Mouse (Mus musculus): ENCODE results near the gene Fam217b. TPM values are rescaled to one million over a fixed set of nuclear protein-coding genes. Genes with fewer than 3 reads are reported as not detected.

Fam217b gene
- total and polyA plus RNA-seq, 2 experiments from 2014 or later = 5.0 to 8.0 TPM

DNA sequence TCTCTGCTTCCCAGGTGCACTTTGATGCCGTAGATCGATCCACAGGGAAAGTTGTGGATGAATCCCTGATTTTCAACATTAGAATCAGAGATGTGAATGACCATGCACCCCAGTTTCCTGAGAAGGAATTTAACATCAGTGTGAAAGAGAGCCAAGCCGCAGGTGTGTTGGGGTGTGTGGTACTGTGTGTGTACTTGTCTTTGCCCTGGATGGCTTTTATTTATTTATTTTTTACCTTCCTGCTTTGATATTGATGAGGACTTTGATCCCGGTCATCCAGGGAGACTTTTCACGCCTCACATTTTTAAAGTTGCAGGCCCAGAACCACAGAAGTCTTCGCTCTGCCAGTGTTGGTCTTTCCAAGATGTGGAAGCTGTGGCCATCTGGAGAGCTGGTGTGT is 43.1 kb downstream of the Fam217b start:
- TF ChIP-seq EP300 (IDR thresholded peaks at IDR 0.05; ENCODE audit: low read depth) (no peak), CTCF (IDR thresholded peaks at IDR 0.05; ENCODE audit: low read depth) (no peak)
- Histone ChIP-seq H3K27me3 (ENCODE audit: control insufficient read depth, insufficient read depth, low read length) (no peaks in the 10 kb centered on the region), H3K9ac (replicated peaks; ENCODE audit: low read depth, low read length) (no peak overlapping the region), H3K36me3 (replicated peaks; ENCODE audit: control insufficient read depth, insufficient read depth, low read length) (no peaks in the 10 kb centered on the region), H3K4me1 (ENCODE audit: control insufficient read depth, insufficient read depth) (no peaks in the 10 kb centered on the region), H3K4me2 (ENCODE audit: low read depth, low read length) (no peak overlapping the region), H3K9me3 (replicated peaks; ENCODE audit: control insufficient read depth, low read length) (no peaks in the 10 kb centered on the region), H3K27ac (ENCODE audit: low read depth) (no peak overlapping the region), H3K4me3 (ENCODE audit: low read depth, low read length) (no peak overlapping the region)
- ATAC-seq (ENCODE audit: insufficient read depth, low read depth) = no peak
- 90% methylated on average over 6 of the region's 6 CpGs for WGBS
- no peak for DNase-seq (ENCODE audit: low spot score)

DNA sequence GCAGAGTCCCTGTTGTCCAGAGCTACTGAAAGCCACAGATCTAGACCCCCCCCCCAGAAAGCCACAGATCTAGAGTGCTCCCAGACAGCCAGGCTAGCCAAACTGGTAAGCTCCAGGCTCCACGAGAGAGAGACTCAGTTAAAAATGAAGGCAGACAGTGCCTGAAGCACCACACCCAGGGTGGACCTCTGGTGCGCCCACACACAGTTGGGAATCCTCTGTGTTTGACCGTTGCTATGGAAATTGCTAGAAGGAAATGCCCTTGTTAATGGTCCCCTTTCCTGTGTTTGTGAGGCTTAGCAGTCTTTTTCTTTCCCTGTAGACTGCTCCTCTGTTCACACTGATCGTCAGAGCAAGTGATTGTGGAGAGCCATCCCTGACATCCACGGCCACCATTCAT is 46.0 kb downstream of the Fam217b start:
- DNase-seq (ENCODE audit: low spot score) (no peak), ATAC-seq (ENCODE audit: insufficient read depth, low read depth) (no peak)
- H3K4me1 ChIP-seq (ENCODE audit: control insufficient read depth, insufficient read depth) = no peaks in the 10 kb centered on the region
- H3K27me3 ChIP-seq (ENCODE audit: control insufficient read depth, insufficient read depth, low read length) = no peaks in the 10 kb centered on the region
- 56% methylated on average over 5 of the region's 5 CpGs for WGBS
- H3K4me2 ChIP-seq (ENCODE audit: low read depth, low read length) = no peak overlapping the region
- no peak overlapping the region for H3K9ac ChIP-seq (replicated peaks; ENCODE audit: low read depth, low read length)
- no peaks in the 10 kb centered on the region for H3K9me3 ChIP-seq (replicated peaks; ENCODE audit: control insufficient read depth, low read length)
- H3K4me3 ChIP-seq (ENCODE audit: low read depth, low read length) = no peak overlapping the region
- H3K27ac ChIP-seq (ENCODE audit: low read depth) = no peak overlapping the region
- TF ChIP-seq EP300 (IDR thresholded peaks at IDR 0.05; ENCODE audit: low read depth) (no peak), CTCF (IDR thresholded peaks at IDR 0.05; ENCODE audit: low read depth) (no peak)
- H3K36me3 ChIP-seq (replicated peaks; ENCODE audit: control insufficient read depth, insufficient read depth, low read length) = no peaks in the 10 kb centered on the region

DNA sequence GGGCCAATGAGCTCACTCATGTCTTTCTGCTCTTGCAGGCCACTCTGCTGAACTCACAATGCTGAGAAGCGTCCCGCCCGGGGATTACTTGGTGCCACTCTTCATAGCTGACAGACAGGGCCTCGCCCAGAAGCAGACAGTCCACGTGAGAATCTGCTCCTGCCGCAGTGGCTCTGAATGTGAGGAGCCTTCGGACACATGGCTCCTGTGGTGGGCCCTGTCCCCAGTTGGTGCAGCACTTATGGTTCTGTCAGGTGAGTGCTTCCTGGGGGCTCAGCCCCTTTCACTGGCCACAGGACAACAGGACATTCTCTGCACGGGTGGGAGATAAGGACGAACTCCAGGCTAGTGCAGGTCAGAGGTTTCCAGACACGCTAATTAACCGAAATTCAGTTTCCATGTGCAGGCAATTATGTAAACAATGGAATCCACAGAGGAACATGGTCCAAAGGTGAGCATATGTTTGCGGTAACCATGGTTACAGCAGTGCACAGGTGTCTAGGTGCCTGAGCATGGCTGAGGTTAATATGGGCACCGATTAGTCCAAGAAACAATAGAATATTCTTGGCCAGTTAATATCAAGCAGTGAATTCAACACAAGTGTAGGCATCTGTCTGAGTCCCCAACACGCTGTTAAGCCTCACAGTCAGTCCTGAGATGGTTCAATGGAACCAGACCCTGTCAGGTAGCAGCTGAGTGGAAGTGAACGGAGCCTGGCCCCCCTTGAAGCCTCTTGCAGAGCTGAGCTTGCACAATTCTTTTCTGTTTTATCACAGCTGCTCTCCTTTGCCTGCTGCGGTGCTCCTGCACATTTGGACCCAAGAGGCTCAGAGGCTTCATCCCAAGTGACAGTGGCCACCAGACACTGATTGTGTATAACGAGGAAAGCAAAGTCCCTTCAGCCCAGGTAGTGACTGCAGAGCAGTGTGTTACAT is 57.5 kb downstream of the Fam217b start:
- no peak for TF ChIP-seq EP300 (IDR thresholded peaks at IDR 0.05; ENCODE audit: low read depth)
- TF ChIP-seq CTCF (IDR thresholded peaks at IDR 0.05; ENCODE audit: low read depth) = no peak

DNA sequence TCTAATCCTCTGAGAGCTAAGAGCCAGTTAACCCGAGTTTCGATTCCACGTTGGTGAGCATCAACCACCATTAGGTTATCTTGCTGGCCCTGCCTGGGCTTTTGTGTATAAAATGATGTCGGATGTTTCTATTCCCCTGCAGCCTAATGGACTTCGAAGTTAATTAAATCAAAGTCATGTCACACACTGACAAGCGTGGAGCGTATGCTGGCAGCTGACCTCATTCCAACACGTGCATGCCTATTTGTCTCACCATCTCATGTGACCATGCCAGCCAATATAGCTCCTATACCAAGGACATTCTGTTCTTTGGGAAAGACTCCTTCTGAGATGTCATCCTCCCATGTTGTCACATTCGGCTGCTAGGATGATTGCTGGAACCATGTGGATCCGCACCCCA is 59.6 kb downstream of the Fam217b start:
- Histone ChIP-seq H3K27ac (ENCODE audit: low read depth) (no peak overlapping the region), H3K4me3 (ENCODE audit: low read depth, low read length) (no peak overlapping the region), H3K9me3 (replicated peaks; ENCODE audit: control insufficient read depth, low read length) (no peaks in the 10 kb centered on the region), H3K4me1 (ENCODE audit: control insufficient read depth, insufficient read depth) (no peaks in the 10 kb centered on the region), H3K36me3 (replicated peaks; ENCODE audit: control insufficient read depth, insufficient read depth, low read length) (no peaks in the 10 kb centered on the region), H3K27me3 (ENCODE audit: control insufficient read depth, insufficient read depth, low read length) (no peaks in the 10 kb centered on the region), H3K9ac (replicated peaks; ENCODE audit: low read depth, low read length) (no peak overlapping the region), H3K4me2 (ENCODE audit: low read depth, low read length) (no peak overlapping the region)
- ATAC-seq (ENCODE audit: insufficient read depth, low read depth) = no peak
- DNase-seq (ENCODE audit: low spot score) = no peak
- WGBS = 72% methylated on average over 10 of the region's 10 CpGs
- TF ChIP-seq CTCF (IDR thresholded peaks at IDR 0.05; ENCODE audit: low read depth) = no peak
- TF ChIP-seq EP300 (IDR thresholded peaks at IDR 0.05; ENCODE audit: low read depth) = no peak

More for the DNA sequence above, 57.5 kb downstream of the Fam217b start:
- no peaks in the 10 kb centered on the region for H3K9me3 ChIP-seq (replicated peaks; ENCODE audit: control insufficient read depth, low read length)
- H3K4me3 ChIP-seq (ENCODE audit: low read depth, low read length) = no peak overlapping the region
- ATAC-seq (ENCODE audit: insufficient read depth, low read depth) (no peak), DNase-seq (ENCODE audit: low spot score) (no peak)
- no peaks in the 10 kb centered on the region for H3K36me3 ChIP-seq (replicated peaks; ENCODE audit: control insufficient read depth, insufficient read depth, low read length)
- WGBS = 68% methylated on average over 17 of the region's 17 CpGs
- no peak overlapping the region for H3K4me2 ChIP-seq (ENCODE audit: low read depth, low read length)
- no peaks in the 10 kb centered on the region for H3K4me1 ChIP-seq (ENCODE audit: control insufficient read depth, insufficient read depth)
- H3K27ac ChIP-seq (ENCODE audit: low read depth) = no peak overlapping the region
- H3K9ac ChIP-seq (replicated peaks; ENCODE audit: low read depth, low read length) = no peak overlapping the region
- no peaks in the 10 kb centered on the region for H3K27me3 ChIP-seq (ENCODE audit: control insufficient read depth, insufficient read depth, low read length)

Other genes starting within 250 kb of the Fam217b start
- not detected in 2 replicates for gene Sycp2, start 6.8 kb upstream of the Fam217b start, total RNA-seq (2014; rRNA removed; ENCODE audit: low replicate concordance)
- 0.07 and 0.12 TPM in 2 replicates for gene Sycp2, start 6.8 kb upstream of the Fam217b start, polyA plus RNA-seq (2015; fragmentation: Nextera tagmentation; extraction: Ambion mirVana)
- gene Ppp1r3d, start 52 bp upstream of the Fam217b start, total RNA-seq (2014; rRNA removed; ENCODE audit: low replicate concordance) = 38.3 and 52.8 TPM in 2 replicates
- 20.6 and 21.2 TPM in 2 replicates for gene Ppp1r3d, start 52 bp upstream of the Fam217b start, polyA plus RNA-seq (2015; fragmentation: Nextera tagmentation; extraction: Ambion mirVana)
- 0.31 TPM in 1 of 2 replicates, not detected in the other for gene Cdh26, start 16.0 kb downstream of the Fam217b start, total RNA-seq (2014; rRNA removed; ENCODE audit: low replicate concordance)
- 0.31 and 0.34 TPM in 2 replicates for gene Cdh26, start 16.0 kb downstream of the Fam217b start, polyA plus RNA-seq (2015; fragmentation: Nextera tagmentation; extraction: Ambion mirVana)

Measured in heart, postnatal 0 days (tissue).